Mouse (Mus musculus) liver, embryonic 14.5 days (tissue): ENCODE measurements around the gene Usp43.

Experiments
- CTCF ChIP-seq: IDR thresholded peaks from 2 replicates; pipeline ENCODE4 v1.5.1; 2016; ENCODE audit warnings: antibody characterized with exemption, low read depth, control low read depth
- EP300 ChIP-seq: IDR thresholded peaks from 2 replicates; pipeline ENCODE4 v1.6.1; 2016; ENCODE audit warnings: antibody characterized with exemption, low read depth

- no peak for TF ChIP-seq EP300
- TF ChIP-seq CTCF: no peak
Observed at GRCm38 (mm10) chr11:67895641-67896040, 26.3 kb downstream of the Usp43 start.
